Mouse (Mus musculus): Measurements from ENCODE around the gene Gpr142. TPM values are rescaled to one million over a fixed set of nuclear protein-coding genes. Genes with fewer than 3 reads are reported as not detected.

Gene Gpr142
- polyA plus RNA-seq, 1 experiment from 2014 or later: 0.36 TPM

GRCm38 (mm10) chr11:114822727-114823126, 24.0 kb downstream of the Gpr142 start:
- H3K36me3 ChIP-seq (ENCODE audit: control insufficient read depth, insufficient read depth, low read length): no peaks in the 10 kb centered on the region
- no peak overlapping the region for H3K27ac ChIP-seq (ENCODE audit: low read length)
- no peaks in the 10 kb centered on the region for H3K9me3 ChIP-seq (replicated peaks; ENCODE audit: control insufficient read depth, low read length)
- WGBS: 51% methylated on average over 12 of the region's 12 CpGs
- peaks cover 8% of the 10 kb centered on the region; the same call in 1 of the 2 replicates for H3K4me1 ChIP-seq (ENCODE audit: control insufficient read depth, insufficient read depth, low read length)
- no peaks in the 10 kb centered on the region for H3K27me3 ChIP-seq (ENCODE audit: control insufficient read depth, insufficient read depth, low read length)
- ATAC-seq (ENCODE audit: insufficient read depth, low FRiP score): peak; percentile 43; the same call in 1 of the 2 replicates
- no peak overlapping the region for H3K9ac ChIP-seq (ENCODE audit: low read length)
- H3K4me3 ChIP-seq (replicated peaks; ENCODE audit: low read length): no peak overlapping the region
- H3K4me2 ChIP-seq (ENCODE audit: low read depth, low read length): peak overlapping the region; percentile 13; the same call in 1 of the 2 replicates

GRCm38 (mm10) chr11:114823199-114823725, 24.5 kb downstream of the Gpr142 start:
- H3K27ac ChIP-seq (ENCODE audit: low read length): no peak overlapping the region
- H3K9me3 ChIP-seq (replicated peaks; ENCODE audit: control insufficient read depth, low read length): no peaks in the 10 kb centered on the region
- 11% methylated on average over 11 of the region's 11 CpGs for WGBS
- H3K36me3 ChIP-seq (ENCODE audit: control insufficient read depth, insufficient read depth, low read length): no peaks in the 10 kb centered on the region
- H3K4me2 ChIP-seq (ENCODE audit: low read depth, low read length): no peak overlapping the region
- H3K4me3 ChIP-seq (replicated peaks; ENCODE audit: low read length): no peak overlapping the region
- H3K9ac ChIP-seq (ENCODE audit: low read length): peak overlapping the region; percentile 2; the same call in 1 of the 2 replicates
- ATAC-seq (ENCODE audit: insufficient read depth, low FRiP score): 0 out of 2 replicates have a peak, but pooled peaks have one; percentile 16
- peaks cover 8% of the 10 kb centered on the region; the same call in 1 of the 2 replicates for H3K4me1 ChIP-seq (ENCODE audit: control insufficient read depth, insufficient read depth, low read length)
- H3K27me3 ChIP-seq (ENCODE audit: control insufficient read depth, insufficient read depth, low read length): no peaks in the 10 kb centered on the region

GRCm38 (mm10) chr11:114826686-114827085, 28.0 kb downstream of the Gpr142 start:
- H3K4me3 ChIP-seq (replicated peaks; ENCODE audit: low read length): no peak overlapping the region
- H3K27me3 ChIP-seq (ENCODE audit: control insufficient read depth, insufficient read depth, low read length): no peaks in the 10 kb centered on the region
- peaks cover 28% of the 10 kb centered on the region for H3K4me1 ChIP-seq (ENCODE audit: control insufficient read depth, insufficient read depth, low read length)
- H3K9ac ChIP-seq (ENCODE audit: low read length): no peak overlapping the region
- WGBS: 53% methylated on average over 5 of the region's 5 CpGs
- ATAC-seq (ENCODE audit: insufficient read depth, low FRiP score): no peak
- no peaks in the 10 kb centered on the region for H3K36me3 ChIP-seq (ENCODE audit: control insufficient read depth, insufficient read depth, low read length)
- no peak overlapping the region for H3K4me2 ChIP-seq (ENCODE audit: low read depth, low read length)
- no peaks in the 10 kb centered on the region for H3K9me3 ChIP-seq (replicated peaks; ENCODE audit: control insufficient read depth, low read length)
- H3K27ac ChIP-seq (ENCODE audit: low read length): peak overlapping the region; percentile 6; the same call in 1 of the 2 replicates

GRCm38 (mm10) chr11:114829499-114830432, 31.0 kb downstream of the Gpr142 start:
- Histone ChIP-seq H3K9me3 (replicated peaks; ENCODE audit: control insufficient read depth, low read length) (no peaks in the 10 kb centered on the region), H3K27me3 (ENCODE audit: control insufficient read depth, insufficient read depth, low read length) (no peaks in the 10 kb centered on the region), H3K4me1 (ENCODE audit: control insufficient read depth, insufficient read depth, low read length) (peaks cover 23% of the 10 kb centered on the region), H3K9ac (ENCODE audit: low read length) (peak overlapping the region; percentile 57), H3K27ac (ENCODE audit: low read length) (peak overlapping the region; percentile 50), H3K4me2 (ENCODE audit: low read depth, low read length) (peak overlapping the region; percentile 62), H3K4me3 (replicated peaks; ENCODE audit: low read length) (peak overlapping the region; percentile 22), H3K36me3 (ENCODE audit: control insufficient read depth, insufficient read depth, low read length) (no peaks in the 10 kb centered on the region)
- peak; percentile 86 for ATAC-seq (ENCODE audit: insufficient read depth, low FRiP score)
- WGBS: 5% methylated on average over 24 of the region's 24 CpGs

- Histone ChIP-seq H3K9ac (ENCODE audit: low read length) (peak overlapping the region; percentile 57), H3K4me3 (replicated peaks; ENCODE audit: low read length) (peak overlapping the region; percentile 22), H3K27me3 (ENCODE audit: control insufficient read depth, insufficient read depth, low read length) (no peaks in the 10 kb centered on the region), H3K36me3 (ENCODE audit: control insufficient read depth, insufficient read depth, low read length) (no peaks in the 10 kb centered on the region), H3K9me3 (replicated peaks; ENCODE audit: control insufficient read depth, low read length) (no peaks in the 10 kb centered on the region), H3K4me1 (ENCODE audit: control insufficient read depth, insufficient read depth, low read length) (peaks cover 23% of the 10 kb centered on the region), H3K4me2 (ENCODE audit: low read depth, low read length) (peak overlapping the region; percentile 62), H3K27ac (ENCODE audit: low read length) (peak overlapping the region; percentile 50)
- WGBS: 18% methylated on average over 8 of the region's 8 CpGs
- ATAC-seq (ENCODE audit: insufficient read depth, low FRiP score): no peak
Observed at GRCm38 (mm10) chr11:114830433-114830773, 31.7 kb downstream of the Gpr142 start.

GRCm38 (mm10) chr11:114833166-114833565, 34.4 kb downstream of the Gpr142 start:
- Histone ChIP-seq H3K27me3 (ENCODE audit: control insufficient read depth, insufficient read depth, low read length) (no peaks in the 10 kb centered on the region), H3K4me2 (ENCODE audit: low read depth, low read length) (no peak overlapping the region), H3K9ac (ENCODE audit: low read length) (no peak overlapping the region), H3K9me3 (replicated peaks; ENCODE audit: control insufficient read depth, low read length) (no peaks in the 10 kb centered on the region), H3K4me1 (ENCODE audit: control insufficient read depth, insufficient read depth, low read length) (peaks cover 20% of the 10 kb centered on the region), H3K36me3 (ENCODE audit: control insufficient read depth, insufficient read depth, low read length) (no peaks in the 10 kb centered on the region), H3K27ac (ENCODE audit: low read length) (no peak overlapping the region), H3K4me3 (replicated peaks; ENCODE audit: low read length) (no peak overlapping the region)
- WGBS: 49% methylated on average over 5 of the region's 5 CpGs
- no peak for ATAC-seq (ENCODE audit: insufficient read depth, low FRiP score)

- H3K36me3 ChIP-seq (ENCODE audit: control insufficient read depth, insufficient read depth, low read length): no peaks in the 10 kb centered on the region
- no peak overlapping the region for H3K4me3 ChIP-seq (replicated peaks; ENCODE audit: low read length)
- H3K27ac ChIP-seq (ENCODE audit: low read length): no peak overlapping the region
- H3K4me1 ChIP-seq (ENCODE audit: control insufficient read depth, insufficient read depth, low read length): peaks cover 10% of the 10 kb centered on the region; the same call in 1 of the 2 replicates
- ATAC-seq (ENCODE audit: insufficient read depth, low FRiP score): peak; percentile 67; the same call in 1 of the 2 replicates
- H3K9ac ChIP-seq (ENCODE audit: low read length): no peak overlapping the region
- no peak overlapping the region for H3K4me2 ChIP-seq (ENCODE audit: low read depth, low read length)
- WGBS: 15% methylated on average over 8 of the region's 8 CpGs
- H3K27me3 ChIP-seq (ENCODE audit: control insufficient read depth, insufficient read depth, low read length): no peaks in the 10 kb centered on the region
- no peaks in the 10 kb centered on the region; the same call in 1 of the 2 replicates for H3K9me3 ChIP-seq (replicated peaks; ENCODE audit: control insufficient read depth, low read length)
Observed at GRCm38 (mm10) chr11:114843818-114844463, 45.2 kb downstream of the Gpr142 start.

GRCm38 (mm10) chr11:114844464-114845220, 45.9 kb downstream of the Gpr142 start:
- no peaks in the 10 kb centered on the region; the same call in 1 of the 2 replicates for H3K9me3 ChIP-seq (replicated peaks; ENCODE audit: control insufficient read depth, low read length)
- no peaks in the 10 kb centered on the region for H3K27me3 ChIP-seq (ENCODE audit: control insufficient read depth, insufficient read depth, low read length)
- no peak overlapping the region for H3K27ac ChIP-seq (ENCODE audit: low read length)
- no peak for ATAC-seq (ENCODE audit: insufficient read depth, low FRiP score)
- no peak overlapping the region for H3K9ac ChIP-seq (ENCODE audit: low read length)
- H3K4me1 ChIP-seq (ENCODE audit: control insufficient read depth, insufficient read depth, low read length): peaks cover 10% of the 10 kb centered on the region; the same call in 1 of the 2 replicates
- no peak overlapping the region for H3K4me2 ChIP-seq (ENCODE audit: low read depth, low read length)
- WGBS: 66% methylated on average over 7 of the region's 7 CpGs
- H3K4me3 ChIP-seq (replicated peaks; ENCODE audit: low read length): no peak overlapping the region
- no peaks in the 10 kb centered on the region for H3K36me3 ChIP-seq (ENCODE audit: control insufficient read depth, insufficient read depth, low read length)

Measured in stomach, embryonic 16.5 days (tissue).